Mouse (Mus musculus): ENCODE data around the gene Gnai2.

GRCm38 (mm10) chr9:107572327-107572662 lies 62.9 kb downstream of the Gnai2 start:
- TF ChIP-seq CTCF (IDR thresholded peaks at IDR 0.05; ENCODE audit: low read depth, low read length), result no peak
- TF ChIP-seq GATA1 (IDR thresholded peaks at IDR 0.05; ENCODE audit: borderline replicate concordance, low read length), result no peak
- TF ChIP-seq POLR2AphosphoS5 (IDR thresholded peaks at IDR 0.05; ENCODE audit: insufficient replicate concordance, low read depth, low read length), result no peak
- TF ChIP-seq TAL1 (conservative IDR thresholded peaks at IDR 0.05; ENCODE audit: low read depth, low read length), result no peak
- no peak for TF ChIP-seq GATA2 (IDR thresholded peaks at IDR 0.05; ENCODE audit: borderline replicate concordance, low read depth, low read length)
